ENCODE assay signal across 8 mouse cellular contexts in the genomic region with DNA sequence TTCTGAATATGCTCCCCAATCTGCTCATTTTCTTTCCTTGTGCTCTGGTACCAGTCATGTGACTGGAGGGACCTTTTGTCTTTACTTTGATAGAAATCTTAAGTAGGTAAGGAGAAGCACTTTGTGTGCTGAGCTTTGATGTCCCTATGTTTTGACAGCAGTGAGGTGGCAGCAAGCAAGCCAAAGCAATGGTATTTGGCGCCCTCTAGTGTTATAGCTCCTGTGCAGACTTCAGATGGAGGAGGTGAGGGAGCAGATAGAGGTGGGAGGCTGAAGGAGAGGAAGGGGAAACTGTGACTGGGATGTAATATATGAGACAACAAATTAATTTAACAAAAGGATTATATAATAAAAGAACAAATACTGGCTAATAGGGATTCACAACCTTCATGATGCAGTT. TPM values are rescaled to one million over a fixed set of nuclear protein-coding genes. Genes with fewer than 3 reads are reported as not detected.
DNase-seq lines count a peak whose midpoint lies in the region; ATAC-seq lines count a peak whose summit lies in the region.

No protein-coding gene starts in this region.

- no peak overlapping the region for H3K27ac ChIP-seq in forebrain, embryonic 10.5 days
- no peak overlapping the region for H3K27ac ChIP-seq in forebrain, embryonic 12.5 days

- ATAC-seq in forebrain, embryonic 12.5 days (ENCODE audit: low FRiP score) = no peak
- peak; percentile 94 for ATAC-seq in megakaryocyte-erythroid progenitor cell, adult 5-6 weeks (replicated peaks; ENCODE audit: low FRiP score, low TSS enrichment, poor library complexity, severe bottlenecking)

- H3K27me3 ChIP-seq in forebrain, embryonic 10.5 days (ENCODE audit: poor library complexity, severe bottlenecking) = no peaks in the 10 kb centered on the region
- no peaks in the 10 kb centered on the region for H3K27me3 ChIP-seq in forebrain, embryonic 12.5 days

- peak; percentile 75 for DNase-seq in forebrain, embryonic 10.5 days (ENCODE audit: extremely low spot score, low spot score)
- peak; percentile 80 for DNase-seq in cerebellum, adult 8-10 months
- DNase-seq in frontal cortex, postnatal 10 days (ENCODE audit: low spot score in 2 of 2) = peak; percentile 18 to 64
- peak; percentile 91 for DNase-seq in induced T-regulatory cell, adult 2 months (ENCODE audit: low read depth)
- DNase-seq in left cerebral cortex, adult 18-20 months (ENCODE audit: low spot score in 2 of 2) = peak; percentile 77 to 84
- DNase-seq in spleen, adult 12 weeks (ENCODE audit: low spot score) = peak; percentile 51

- H3K4me2 ChIP-seq in forebrain, embryonic 12.5 days = no peak overlapping the region

- H3K9me3 ChIP-seq in forebrain, embryonic 10.5 days = no peaks in the 10 kb centered on the region
- no peaks in the 10 kb centered on the region for H3K9me3 ChIP-seq in forebrain, embryonic 12.5 days

- 0 out of 2 replicates have a peak, but pooled peaks cover 4% of the 10 kb centered on the region for H3K4me1 ChIP-seq in forebrain, embryonic 10.5 days
- H3K4me1 ChIP-seq in forebrain, embryonic 12.5 days = 0 out of 2 replicates have a peak, but pooled peaks cover 2% of the 10 kb centered on the region

- no peak overlapping the region for H3K4me3 ChIP-seq in forebrain, embryonic 10.5 days
- no peak overlapping the region for H3K4me3 ChIP-seq in forebrain, embryonic 12.5 days (replicated peaks)

- no peak overlapping the region for H3K9ac ChIP-seq in forebrain, embryonic 12.5 days

- no peaks in the 10 kb centered on the region; the same call in 1 of the 2 replicates for H3K36me3 ChIP-seq in forebrain, embryonic 10.5 days (replicated peaks)
- no peaks in the 10 kb centered on the region for H3K36me3 ChIP-seq in forebrain, embryonic 12.5 days (replicated peaks)

- WGBS in forebrain, embryonic 10.5 days = 0% methylated on average over 1 of the region's 1 CpGs
- 0% methylated on average over 1 of the region's 1 CpGs for WGBS in forebrain, embryonic 12.5 days

RNA-seq across cellular contexts. Expression of gene Nfat5, which starts 30.9 kb away (rescaled TPM):
- polyA plus RNA-seq in forebrain, embryonic 10.5 days (2016; fragmentation: Nextera tagmentation; extraction: Ambion mirVana) = 7.6 and 7.8 TPM in 2 replicates
- polyA plus RNA-seq in forebrain, embryonic 12.5 days (2016; fragmentation: Nextera tagmentation; extraction: Ambion mirVana) = 11.1 and 14.0 TPM in 2 replicates
- 10 to 100 TPM; 50.1 to 51.8 TPM for total RNA-seq in left cerebral cortex, adult 18-20 months (2021)
- 25.8 and 29.9 TPM in 2 replicates for total RNA-seq in megakaryocyte-erythroid progenitor cell, adult 5-6 weeks (2014; fragmentation: Nextera tagmentation)
- total RNA-seq in megakaryocyte-erythroid progenitor cell, adult 5-6 weeks (2017) = 16.6 and 23.4 TPM in 2 replicates

Comparison
In these comparisons a context has a peak if more than half of its experiments do, and no peak if none do; other contexts are left out.
1. DNase-seq: peak in every context shown above with its lines; median percentile 91 in induced T-regulatory cell, adult 2 months; 80 in left cerebral cortex, adult 18-20 months; 80 in cerebellum, adult 8-10 months; 75 in forebrain, embryonic 10.5 days; 51 in spleen, adult 12 weeks; 41 in frontal cortex, postnatal 10 days.